Mouse (Mus musculus): Measurements from ENCODE around the gene Gm14692. TPM values are rescaled to one million over a fixed set of nuclear protein-coding genes. Genes with fewer than 3 reads are reported as not detected.
"Not testable (repeated sequence)": the region's sequence is repeated elsewhere in the genome, so short reads cannot be mapped to it uniquely, and the experiment has no call there.

The Gm14692 gene
- not detected for total RNA-seq (2021)
- long read RNA-seq, experiment 1 = 0 reads
- long read RNA-seq, experiment 2 = 0 reads

- DNase-seq (ENCODE audit: low spot score in 2 of 2); intact Hi-C loops (cut with DNase I): not testable (repeated sequence)
Measured at GRCm38 (mm10) chrX:67695398-67695797, at the start of gene Gm14692. Gene Gm14692 (plus strand): TSS chrX:67695698.

GRCm38 (mm10) chrX:67693462-67693861 is 2.0 kb upstream of the Gm14692 start, which contains the start of gene Gm1140:
Gene Gm1140 (minus strand): TSS chrX:67693562.
- intact Hi-C loops (cut with DNase I); DNase-seq (ENCODE audit: low spot score in 2 of 2): not testable (repeated sequence)

Other genes with a start within 250 kb of the Gm14692 start
- not detected for gene Gm1140, start 2.1 kb upstream of the Gm14692 start, total RNA-seq (2021)
- not detected for gene 4933436I01Rik, start 225.8 kb downstream of the Gm14692 start, total RNA-seq (2021)

Data from left cerebral cortex, postnatal 14 days (tissue).